Mouse (Mus musculus): ENCODE results near the gene Gramd1b. TPM values are rescaled to one million over a fixed set of nuclear protein-coding genes. Genes with fewer than 3 reads are reported as not detected.

Gramd1b gene
- total RNA-seq, 4 experiments from 2014 or later: 134 to 191 (median 158) TPM

DNA sequence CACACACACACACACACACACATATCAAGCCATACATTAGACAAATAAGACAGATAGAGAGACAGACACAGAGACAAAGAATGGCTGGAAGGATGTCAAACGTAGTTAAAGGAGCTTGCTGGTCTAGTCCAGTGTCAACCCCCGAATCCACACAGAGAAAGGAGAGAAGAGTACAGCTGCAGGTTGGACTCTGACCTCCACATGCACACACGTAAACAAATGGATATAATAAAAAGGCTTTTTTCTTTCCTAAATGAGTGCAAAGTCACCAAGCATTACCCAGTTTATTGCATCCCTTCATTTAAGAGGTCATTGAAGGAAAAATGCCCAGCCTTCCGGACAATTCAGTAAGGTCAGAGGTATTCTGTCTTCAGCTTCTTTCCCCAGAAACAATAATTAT is 161.0 kb downstream of the Gramd1b start:
- no peak for DNase-seq (ENCODE audit: low spot score in 2 of 2)

DNA sequence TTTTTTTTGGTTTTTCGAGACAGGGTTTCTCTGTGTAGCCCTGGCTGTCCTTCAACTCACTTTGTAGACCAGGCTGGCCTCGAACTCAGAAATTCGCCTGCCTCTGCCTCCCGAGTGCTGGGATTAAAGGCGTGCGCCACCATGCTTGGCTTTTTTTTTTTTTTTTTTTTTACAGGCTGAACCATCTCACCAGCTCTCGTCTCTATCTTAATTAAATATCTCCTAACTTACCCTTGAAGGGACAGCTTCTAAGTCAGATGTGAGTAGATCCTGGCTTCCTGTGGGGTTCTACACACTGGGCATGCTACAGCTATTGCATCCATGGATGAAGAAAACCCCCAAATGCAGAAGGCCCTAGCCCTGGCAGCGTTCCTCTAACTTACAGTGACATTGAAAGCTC is 164.4 kb downstream of the Gramd1b start:
- DNase-seq (ENCODE audit: low spot score in 2 of 2): no peak

- no peak for DNase-seq (ENCODE audit: low spot score in 2 of 2)
These were observed 166.9 kb downstream of the Gramd1b start for GRCm38 (mm10) chr9:40364312-40364711.

DNA sequence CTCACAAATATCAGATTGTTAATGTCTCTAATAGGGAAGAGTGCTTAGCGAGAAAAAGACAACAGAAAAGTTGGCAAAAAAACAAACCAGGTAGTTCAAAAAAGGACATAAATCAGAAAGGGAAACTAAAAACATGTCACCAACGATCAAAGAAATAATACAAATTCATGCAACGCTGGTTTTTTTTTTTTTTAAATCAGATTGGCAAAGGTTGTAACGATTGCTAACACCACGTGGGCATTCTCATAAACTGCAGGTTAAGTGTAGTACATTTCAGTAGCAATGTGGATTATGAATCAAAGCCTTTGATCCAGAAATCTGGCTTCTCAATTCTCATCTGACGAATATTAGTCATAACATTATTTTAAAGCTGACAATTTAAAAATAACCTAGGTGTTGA is 169.2 kb downstream of the Gramd1b start:
- DNase-seq (ENCODE audit: low spot score in 2 of 2): no peak

DNA sequence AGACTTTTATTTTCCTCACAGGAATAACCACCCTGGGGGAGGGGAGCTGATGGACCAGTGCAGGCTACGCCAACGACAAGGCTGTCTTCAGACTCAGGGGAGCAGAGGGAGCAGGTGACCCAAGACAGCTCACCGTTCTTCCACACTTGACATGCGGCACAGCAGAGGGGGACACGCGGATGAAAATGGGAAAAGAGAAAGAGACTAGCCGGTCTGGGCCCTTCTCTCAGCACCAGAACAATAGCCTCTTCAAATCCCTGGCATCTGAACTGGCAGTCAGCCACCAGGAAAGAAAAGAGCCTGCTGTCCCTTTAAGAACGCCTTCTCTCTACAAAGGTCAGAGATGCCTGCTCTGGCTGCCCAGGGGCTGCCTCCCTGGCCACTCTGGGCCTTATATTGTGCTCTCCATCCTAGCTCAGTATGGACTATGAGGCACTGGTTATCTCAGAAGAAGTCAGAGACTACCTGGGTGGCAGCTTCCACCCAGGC is 172.7 kb downstream of the Gramd1b start:
- DNase-seq (ENCODE audit: low spot score in 2 of 2): peak in 1 of 2 experiments; percentile 50

DNA sequence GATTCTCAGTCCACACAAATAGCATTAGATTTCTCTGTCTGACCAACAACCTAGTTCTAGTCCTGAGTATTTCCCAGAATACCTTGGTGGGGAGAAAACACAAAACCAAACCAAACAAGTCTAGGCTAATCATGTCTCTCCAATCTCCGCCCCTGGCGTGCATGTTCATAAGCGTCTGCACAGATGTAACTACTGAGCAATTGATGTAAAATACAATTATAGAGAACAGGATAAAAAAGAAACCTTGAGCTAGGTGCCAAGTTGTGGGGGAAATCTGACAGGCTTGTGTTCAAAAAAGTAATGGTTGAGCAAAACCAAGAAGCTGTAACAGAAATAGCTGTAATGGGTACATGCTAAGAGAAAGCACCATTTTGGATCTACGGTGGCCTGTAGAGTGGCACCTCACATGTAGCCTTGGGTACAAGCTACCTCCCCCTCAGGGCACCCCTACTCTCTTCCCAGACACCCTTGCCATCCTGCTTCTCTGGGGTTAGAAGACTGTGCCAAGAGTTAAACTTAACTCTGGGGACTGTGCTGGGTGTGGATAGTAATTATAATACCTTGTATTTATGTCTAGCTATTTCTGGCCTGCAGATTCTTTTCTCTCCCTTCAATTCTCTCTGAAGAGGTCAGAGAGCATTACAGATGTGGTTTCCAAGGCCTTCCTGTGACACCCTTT is 174.3 kb downstream of the Gramd1b start:
- no peak for DNase-seq (ENCODE audit: low spot score in 2 of 2)

- no peak for DNase-seq (ENCODE audit: low spot score in 2 of 2)
These were observed 174.8 kb downstream of the Gramd1b start for GRCm38 (mm10) chr9:40356368-40356767.

DNA sequence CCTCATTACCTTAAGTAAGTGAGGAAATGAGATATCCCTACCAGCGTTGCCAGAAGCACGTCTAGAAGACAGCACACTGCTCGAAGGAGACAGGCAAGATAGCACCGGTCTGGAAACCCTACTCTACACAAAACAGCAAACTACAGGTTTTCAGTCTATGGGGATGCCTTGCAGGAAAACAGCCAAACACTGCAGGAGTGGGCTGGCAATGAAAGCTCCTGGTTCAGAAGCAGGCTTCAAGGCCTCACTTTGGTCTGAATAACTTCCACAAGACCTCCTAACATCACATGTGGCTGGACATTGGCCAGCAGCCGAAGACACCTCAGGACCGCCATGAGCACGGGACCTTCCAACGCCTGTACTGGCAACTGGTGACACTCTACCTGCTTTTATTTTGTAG is 175.8 kb downstream of the Gramd1b start:
- DNase-seq (ENCODE audit: low spot score in 2 of 2): no peak

DNA sequence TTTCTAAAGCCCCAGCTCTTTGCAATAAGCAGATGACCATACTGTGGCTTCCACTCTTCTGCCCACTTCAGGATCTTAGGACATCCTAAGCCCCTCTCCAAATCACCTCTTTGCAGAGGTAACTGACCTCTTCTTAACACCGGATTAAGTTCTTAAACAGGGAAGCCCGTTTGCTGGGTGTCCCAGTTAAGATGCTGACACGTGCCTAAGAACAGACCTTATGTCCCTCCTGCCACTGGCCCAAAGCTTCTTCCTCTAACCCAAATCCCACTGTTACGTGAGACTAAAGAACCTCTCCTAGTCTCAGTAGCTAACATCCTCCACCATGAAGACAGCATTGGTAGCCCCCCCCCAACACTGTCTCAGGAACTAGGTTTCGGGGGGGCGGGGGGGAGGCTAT is 177.6 kb downstream of the Gramd1b start:
- DNase-seq (ENCODE audit: low spot score in 2 of 2): no peak

DNA sequence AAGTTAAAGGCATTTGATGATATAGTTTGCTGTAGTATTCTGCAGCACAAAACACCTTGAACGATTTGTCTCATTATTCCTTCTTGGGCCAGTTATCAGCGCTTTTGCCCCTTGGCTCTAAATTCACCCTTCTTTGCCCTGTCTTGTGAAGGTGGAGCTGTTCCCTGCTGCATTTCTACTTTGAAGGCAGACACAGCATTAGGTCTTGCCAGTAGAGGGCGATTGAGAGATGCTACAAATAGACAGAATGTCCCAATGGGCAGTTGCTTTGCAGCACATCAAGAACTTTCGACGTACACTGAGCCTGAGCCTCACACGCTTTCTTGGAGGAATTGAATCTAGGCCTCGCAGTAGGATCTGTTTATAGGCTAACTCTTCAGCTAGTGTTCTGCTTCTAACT is 180.5 kb downstream of the Gramd1b start:
- peak in 1 of 2 experiments; percentile 75 for DNase-seq (ENCODE audit: low spot score in 2 of 2)

DNA sequence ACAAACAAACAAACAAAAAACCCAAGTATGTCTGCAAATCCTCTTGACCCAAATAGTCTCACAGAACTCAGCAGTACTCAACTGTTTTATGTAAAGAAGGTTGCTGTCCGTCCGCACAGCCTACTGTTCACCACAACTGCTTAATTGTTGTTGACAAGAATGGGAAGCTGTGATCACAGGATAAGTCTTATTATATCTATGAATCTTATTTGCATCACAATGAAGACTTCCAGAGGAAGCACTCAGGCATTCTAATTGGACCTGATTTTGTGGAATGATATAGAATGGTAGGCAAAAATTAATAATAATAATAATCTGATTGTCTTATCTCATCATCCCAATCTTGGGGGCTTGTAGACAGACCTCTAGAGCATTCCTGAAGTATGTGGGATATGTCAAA is 181.1 kb downstream of the Gramd1b start:
- no peak for DNase-seq (ENCODE audit: low spot score in 2 of 2)

GRCm38 (mm10) chr9:40349554-40349953 is 181.6 kb downstream of the Gramd1b start:
- no peak for DNase-seq (ENCODE audit: low spot score in 2 of 2)

DNA sequence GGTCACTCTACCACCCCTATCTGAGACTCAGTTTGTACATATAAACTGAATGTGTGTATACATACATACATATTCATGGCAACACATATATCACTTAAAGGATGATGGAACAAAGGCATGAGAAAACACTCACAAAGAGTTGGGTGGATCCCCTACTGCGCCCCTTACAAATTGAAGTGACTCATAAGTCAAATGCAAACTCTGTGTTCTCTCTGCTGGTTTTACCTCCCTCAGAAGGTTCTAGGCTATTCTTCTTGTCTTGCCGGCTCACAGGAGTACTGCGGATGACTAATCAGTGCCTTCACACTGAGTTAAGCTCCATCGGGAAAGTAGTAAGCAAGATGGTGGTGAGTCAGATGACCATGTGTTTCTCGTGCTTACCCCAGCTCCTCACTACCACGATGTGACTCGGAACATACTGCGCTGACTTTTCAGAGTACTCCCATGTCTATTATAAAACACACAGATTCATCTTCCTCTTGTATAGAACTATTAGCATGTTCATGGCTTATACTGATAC is 182.4 kb downstream of the Gramd1b start:
- DNase-seq (ENCODE audit: low spot score in 2 of 2): no peak

DNA sequence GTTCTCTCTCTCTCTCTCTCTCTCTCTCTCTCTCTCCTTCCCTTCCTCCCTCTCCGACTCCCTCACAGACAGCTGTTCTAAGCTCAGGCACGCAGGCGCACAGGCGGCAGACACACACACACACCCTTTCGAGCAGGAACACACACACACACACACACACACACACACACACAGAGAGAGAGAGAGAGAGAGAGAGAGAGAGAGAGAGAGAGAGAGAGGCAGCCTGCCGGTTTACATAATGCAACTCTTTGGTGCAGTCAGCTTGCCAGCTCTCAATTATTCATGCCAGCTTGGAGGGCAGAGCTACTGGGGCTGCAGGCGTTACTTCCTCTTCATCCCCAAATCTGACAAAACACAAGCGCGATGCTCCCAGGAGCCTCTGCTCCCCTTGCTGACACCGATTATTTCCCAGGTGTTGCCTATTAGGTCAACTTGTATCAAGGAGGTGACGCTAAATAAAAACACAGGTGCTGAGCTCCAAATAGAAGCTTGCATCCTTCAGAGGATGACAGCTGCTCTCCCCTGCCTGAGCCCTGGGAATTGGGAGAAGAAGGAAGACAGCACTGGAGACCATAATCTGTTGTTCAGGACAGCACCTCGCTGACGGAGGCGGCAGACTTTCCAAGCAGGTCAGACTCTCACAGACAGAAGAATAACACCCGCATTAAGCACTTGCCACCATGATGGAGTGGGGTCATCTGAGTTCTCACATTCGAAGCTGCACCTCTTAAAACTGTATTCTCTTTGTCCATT is 184.8 kb downstream of the Gramd1b start:
- peak; percentile 81 to 86 for DNase-seq (ENCODE audit: low spot score in 2 of 2)

- DNase-seq (ENCODE audit: low spot score in 2 of 2): no peak
These were observed 185.5 kb downstream of the Gramd1b start for GRCm38 (mm10) chr9:40345493-40346231.

- DNase-seq (ENCODE audit: low spot score in 2 of 2): no peak
These were observed 186.2 kb downstream of the Gramd1b start for GRCm38 (mm10) chr9:40344801-40345492.

DNA sequence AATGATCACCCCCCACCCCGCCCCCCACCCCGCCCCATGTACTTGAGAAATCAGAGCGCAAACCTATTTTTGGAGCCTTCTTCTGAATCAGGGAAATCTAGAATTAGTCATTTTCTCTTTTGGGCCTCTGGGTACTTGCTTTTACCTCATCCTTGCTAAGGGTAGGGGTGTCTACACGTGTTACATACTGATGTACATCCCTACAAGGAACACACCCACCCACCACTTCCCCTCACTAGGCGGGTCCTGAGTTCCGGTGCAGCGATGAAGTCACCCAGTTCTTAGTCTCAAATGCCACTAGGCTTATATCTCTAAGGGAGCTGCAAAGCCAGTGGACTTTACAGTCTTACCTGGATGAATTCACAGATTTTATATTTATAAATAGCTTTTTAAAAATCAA is 187.4 kb downstream of the Gramd1b start:
- no peak for DNase-seq (ENCODE audit: low spot score in 2 of 2)

DNA sequence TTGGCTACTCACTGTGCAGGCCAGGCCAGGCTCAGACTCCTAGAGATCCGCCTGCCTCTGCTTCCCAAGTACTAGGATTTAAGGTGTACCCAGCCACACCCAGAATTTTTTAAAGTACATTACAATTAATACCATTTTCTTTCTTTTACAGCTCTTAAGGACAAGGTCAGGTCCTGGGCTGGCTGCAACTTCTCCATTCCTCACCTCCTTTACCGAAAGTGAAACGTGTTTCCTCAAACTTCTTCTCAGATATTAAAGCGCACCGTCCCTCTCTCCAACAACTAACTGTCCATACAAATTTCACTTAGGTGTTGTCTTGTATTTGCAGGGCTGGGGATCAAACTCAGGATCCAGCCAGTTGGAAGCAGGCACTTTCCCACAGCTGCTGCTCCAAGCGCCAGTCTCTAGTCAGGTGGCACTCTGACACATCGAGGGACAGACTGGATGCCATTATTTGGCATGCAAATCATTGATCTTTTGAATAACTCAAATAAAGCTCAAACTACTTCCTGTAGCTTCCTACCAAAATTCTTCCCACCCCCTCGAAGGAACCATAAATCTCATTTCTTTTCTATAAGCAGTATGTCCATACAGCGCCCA is 188.0 kb downstream of the Gramd1b start:
- no peak for DNase-seq (ENCODE audit: low spot score in 2 of 2)

DNA sequence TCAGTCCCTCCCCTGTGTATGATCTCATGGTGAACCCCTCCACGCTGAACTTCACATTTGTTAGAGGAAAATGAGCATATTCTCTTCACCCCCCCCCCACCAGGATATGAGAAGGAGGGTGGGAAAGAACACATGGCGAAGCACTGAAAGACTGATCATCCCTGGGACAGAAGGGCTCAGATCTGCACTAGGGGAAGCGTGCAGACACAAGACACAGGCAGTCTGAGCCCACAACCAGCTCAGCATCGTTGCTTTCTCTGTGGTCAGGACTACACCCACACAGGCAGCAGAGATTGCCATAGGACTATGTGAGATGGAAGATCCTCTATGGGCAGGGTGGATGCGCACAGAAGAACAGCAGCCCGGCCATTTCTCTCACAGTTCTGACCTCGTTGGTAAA is 189.1 kb downstream of the Gramd1b start:
- no peak for DNase-seq (ENCODE audit: low spot score in 2 of 2)

DNA sequence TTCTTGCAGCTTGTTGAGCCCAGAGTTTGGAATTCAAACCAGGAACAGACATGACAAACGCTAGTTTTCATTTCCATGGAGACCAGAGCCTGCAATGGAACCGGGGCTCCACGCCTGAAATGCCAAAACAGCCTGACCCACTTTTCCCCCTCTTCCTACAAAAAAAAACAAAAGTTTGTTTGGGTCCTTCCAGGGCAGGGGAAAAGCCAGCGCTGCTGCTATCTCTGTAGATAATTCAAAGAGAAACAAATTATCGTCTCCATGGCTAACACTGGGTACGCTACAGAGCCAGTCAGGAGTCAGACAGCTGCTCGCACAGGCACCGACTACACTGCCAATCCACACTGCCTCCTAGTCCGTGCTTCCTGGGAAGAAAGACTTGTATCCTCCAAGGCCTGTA is 191.6 kb downstream of the Gramd1b start:
- DNase-seq (ENCODE audit: low spot score in 2 of 2): no peak
